Mouse (Mus musculus) stomach, postnatal 0 days (tissue): ENCODE data around the gene Tnfaip2.

Source experiments
- CTCF ChIP-seq: IDR thresholded peaks from 2 replicates; pipeline ENCODE4 v1.5.1; 2016; ENCODE audit warnings: antibody characterized with exemption, low read depth, mild to moderate bottlenecking, moderate library complexity
- EP300 ChIP-seq: optimal IDR thresholded peaks from 2 replicates; pipeline ENCODE3; 2016; ENCODE audit warnings: antibody characterized with exemption

DNA sequence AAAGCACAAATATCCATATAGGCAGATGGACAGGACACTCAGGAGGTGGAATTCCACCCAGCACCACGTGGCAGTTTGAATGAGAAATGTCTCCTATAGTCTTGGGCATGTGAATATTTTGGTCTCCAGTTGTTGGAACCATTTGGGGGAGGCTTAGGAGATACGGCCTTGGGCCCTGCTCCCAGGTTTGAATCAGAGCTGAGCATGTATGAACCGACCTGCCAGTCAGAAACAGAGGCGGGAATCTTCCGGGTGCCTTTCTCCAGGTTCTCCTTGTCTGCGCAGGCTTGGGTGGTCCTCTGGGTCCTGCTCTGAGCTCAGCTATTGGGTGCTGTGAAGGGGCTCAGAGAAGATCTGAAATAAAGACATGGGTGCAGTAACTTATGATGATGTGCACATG lies 48.3 kb upstream of the Tnfaip2 start:
- TF ChIP-seq EP300: no peak
- no peak for TF ChIP-seq CTCF
